Mouse (Mus musculus) kidney, embryonic 14.5 days (tissue): Measurements from ENCODE around the gene Prss35. TPM values are rescaled to one million over a fixed set of nuclear protein-coding genes. Genes with fewer than 3 reads are reported as not detected.

Source experiments
- ATAC-seq: fragments of 200-750 bp; cut with Nextera tagmentation; 2 replicates; pipeline ENCODE4 v1.8.0; 2017; ENCODE audit warnings: moderate number of reproducible peaks, mild to moderate bottlenecking, moderate TSS enrichment, moderate library complexity; ENCODE audit not compliant: low FRiP score, low TSS enrichment
- H3K27ac ChIP-seq: fragments of 300-500 bp; sonication (generic); 2 replicates; pipeline ENCODE4 v1.5.1; 2014; ENCODE audit warnings: low read depth, mild to moderate bottlenecking, low read length, moderate library complexity, mixed read lengths
- H3K27me3 ChIP-seq: fragments of 300-500 bp; sonication (generic); 2 replicates; pipeline ENCODE4 v1.6.1; 2014; ENCODE audit warnings: mild to moderate bottlenecking, low read length; ENCODE audit not compliant: control insufficient read depth, insufficient read depth
- H3K36me3 ChIP-seq: fragments of 300-500 bp; sonication (generic); 2 replicates; pipeline ENCODE4 v1.6.1; 2014; ENCODE audit warnings: low read length, mixed read lengths; ENCODE audit not compliant: control insufficient read depth, insufficient read depth
- H3K4me1 ChIP-seq: fragments of 300-500 bp; sonication (generic); 2 replicates; pipeline ENCODE4 v1.6.1; 2014; ENCODE audit warnings: low read length, mixed read lengths; ENCODE audit not compliant: control insufficient read depth, insufficient read depth
- H3K4me2 ChIP-seq: fragments of 300-500 bp; sonication (generic); replicated peaks from 2 replicates; pipeline ENCODE4 v1.6.1; 2014; ENCODE audit warnings: low read depth, mild to moderate bottlenecking, low read length
- H3K4me3 ChIP-seq: fragments of 300-500 bp; sonication (generic); 2 replicates; pipeline ENCODE4 v1.5.1; 2014; ENCODE audit warnings: mild to moderate bottlenecking, low read length
- H3K9ac ChIP-seq: fragments of 300-500 bp; sonication (generic); 2 replicates; pipeline ENCODE4 v1.6.1; 2014; ENCODE audit warnings: low read depth, mild to moderate bottlenecking, low read length, moderate library complexity
- H3K9me3 ChIP-seq: fragments of 300-500 bp; sonication (generic); 2 replicates; pipeline ENCODE4 v1.6.1; 2016; ENCODE audit warnings: low read length; ENCODE audit not compliant: control insufficient read depth
- WGBS: fragments of 180-500 bp; shearing (Covaris S2); extraction: QIAGEN DNeasy Blood & Tissue Kit; methylation state at CpG from one replicate; pipeline ENCODE4 v1.1.7; 2014; 5-methylcytosine and 5-hydroxymethylcytosine counted together
- polyA plus RNA-seq: library from polyadenylated mRNA; unstranded; fragments of >200 nt; fragmentation: Nextera tagmentation; extraction: Ambion mirVana; gene quantifications from 2 replicates; pipeline ENCODE4 v1.2.1, GENCODE M21; 2014

The Prss35 gene
- polyA plus RNA-seq, 1 experiment from 2014 or later, result 1.5 TPM

DNA sequence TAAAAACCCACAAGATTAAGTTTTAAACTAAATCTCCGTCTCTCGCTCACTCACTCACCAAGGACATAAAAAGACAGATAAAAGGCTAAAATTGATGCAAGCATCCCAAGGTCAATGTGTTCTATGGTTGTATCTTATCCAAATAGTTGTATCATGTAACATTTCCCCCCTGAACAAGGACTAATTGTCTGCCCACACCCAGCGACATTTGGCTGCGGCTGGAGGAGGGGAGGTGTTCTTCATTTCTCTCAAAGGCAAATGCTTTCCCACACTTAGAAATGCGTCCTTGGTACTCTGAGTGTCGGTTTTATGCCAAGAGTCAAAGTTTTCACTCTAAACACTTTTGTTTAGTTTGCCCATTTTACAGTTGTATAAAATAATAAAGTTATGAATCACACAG, 34.5 kb upstream of the Prss35 start:
- H3K4me3 ChIP-seq, result no peak overlapping the region
- H3K4me2 ChIP-seq, result no peak overlapping the region
- no peaks in the 10 kb centered on the region for H3K27me3 ChIP-seq
- no peak for ATAC-seq
- WGBS, result 56% methylated on average over 6 of the region's 6 CpGs
- H3K9ac ChIP-seq, result no peak overlapping the region
- no peaks in the 10 kb centered on the region for H3K4me1 ChIP-seq
- H3K36me3 ChIP-seq, result no peaks in the 10 kb centered on the region
- H3K27ac ChIP-seq, result no peak overlapping the region
- H3K9me3 ChIP-seq, result no peaks in the 10 kb centered on the region

DNA sequence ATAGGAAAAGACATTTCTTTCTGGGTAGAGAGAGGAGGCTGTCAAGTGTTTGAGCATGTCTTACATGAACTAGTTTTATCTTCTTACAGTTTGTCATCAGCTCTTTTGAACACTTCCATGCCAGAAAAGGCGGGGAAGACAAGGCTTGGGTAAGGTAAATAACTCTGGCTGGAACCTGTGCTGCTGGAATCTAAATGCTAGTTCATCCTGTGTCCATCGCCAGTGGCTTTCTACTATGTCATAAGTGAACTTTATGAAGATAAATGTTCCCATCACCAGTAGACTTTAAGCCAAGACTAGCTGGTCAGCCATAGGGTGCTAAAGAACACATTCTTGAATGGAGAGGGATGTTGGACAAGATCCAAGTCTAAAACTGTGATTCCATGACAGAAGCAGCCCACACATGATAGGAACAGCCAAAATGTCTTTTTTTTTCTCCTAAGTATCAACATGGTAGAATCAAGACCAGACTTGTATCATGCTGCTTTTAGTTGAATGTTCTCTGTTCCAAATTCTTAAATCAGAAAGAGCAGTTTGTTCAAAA, 33.3 kb upstream of the Prss35 start:
- Histone ChIP-seq H3K9ac (no peak overlapping the region), H3K36me3 (no peaks in the 10 kb centered on the region), H3K9me3 (no peaks in the 10 kb centered on the region), H3K4me1 (no peaks in the 10 kb centered on the region), H3K4me3 (no peak overlapping the region), H3K27ac (no peak overlapping the region), H3K4me2 (no peak overlapping the region), H3K27me3 (no peaks in the 10 kb centered on the region)
- ATAC-seq, result no peak
- 85% methylated on average over 2 of the region's 2 CpGs for WGBS

DNA sequence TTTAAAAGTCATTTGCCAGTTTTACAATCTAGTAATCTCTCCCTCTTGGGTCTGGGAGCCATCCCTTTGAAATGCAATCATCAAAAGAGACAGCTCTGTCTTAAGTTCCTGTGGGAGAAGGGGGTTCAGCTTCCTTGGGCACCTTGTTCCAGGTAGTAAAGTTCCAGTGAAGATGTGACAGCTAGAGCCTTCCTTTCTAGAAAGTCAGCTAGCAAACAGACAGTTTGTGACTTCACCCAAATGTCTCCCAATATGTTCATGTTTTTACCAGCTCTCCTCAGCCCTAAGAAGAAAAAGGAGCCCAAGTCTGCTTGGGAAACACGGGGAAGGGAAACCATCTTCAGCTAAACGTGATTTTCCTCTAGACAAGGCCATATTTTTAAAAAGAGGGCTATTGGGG, 30.8 kb upstream of the Prss35 start:
- Histone ChIP-seq H3K36me3 (no peaks in the 10 kb centered on the region), H3K27me3 (no peaks in the 10 kb centered on the region), H3K4me3 (no peak overlapping the region), H3K4me2 (no peak overlapping the region), H3K9me3 (no peaks in the 10 kb centered on the region), H3K4me1 (no peaks in the 10 kb centered on the region), H3K9ac (no peak overlapping the region), H3K27ac (no peak overlapping the region)
- no peak for ATAC-seq
- WGBS, result 51% methylated on average over 2 of the region's 2 CpGs

DNA sequence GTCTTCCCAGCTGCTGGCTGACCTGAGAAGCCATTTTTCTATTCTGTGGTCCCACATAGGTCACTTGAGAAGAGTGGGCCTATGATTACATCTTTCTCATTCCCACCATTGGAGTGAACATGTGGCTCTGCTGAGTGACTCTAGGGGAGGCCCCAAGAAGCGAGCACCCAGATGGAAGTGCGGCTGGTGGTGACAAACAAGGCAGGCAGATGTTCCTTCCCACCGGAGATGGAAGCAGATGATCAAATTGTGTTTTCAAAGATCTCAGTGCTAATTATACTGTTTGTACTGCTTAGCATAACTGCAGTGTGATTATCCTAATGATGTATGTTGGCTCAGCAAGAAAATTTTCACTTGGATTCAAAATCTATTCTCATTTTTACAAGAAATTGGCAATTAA, 29.4 kb upstream of the Prss35 start:
- H3K36me3 ChIP-seq, result no peaks in the 10 kb centered on the region
- no peaks in the 10 kb centered on the region for H3K27me3 ChIP-seq
- no peak overlapping the region for H3K4me3 ChIP-seq
- H3K4me1 ChIP-seq, result no peaks in the 10 kb centered on the region
- H3K27ac ChIP-seq, result no peak overlapping the region
- H3K9me3 ChIP-seq, result no peaks in the 10 kb centered on the region
- WGBS, result 86% methylated on average over 3 of the region's 3 CpGs
- ATAC-seq, result no peak
- H3K4me2 ChIP-seq, result no peak overlapping the region
- no peak overlapping the region for H3K9ac ChIP-seq

DNA sequence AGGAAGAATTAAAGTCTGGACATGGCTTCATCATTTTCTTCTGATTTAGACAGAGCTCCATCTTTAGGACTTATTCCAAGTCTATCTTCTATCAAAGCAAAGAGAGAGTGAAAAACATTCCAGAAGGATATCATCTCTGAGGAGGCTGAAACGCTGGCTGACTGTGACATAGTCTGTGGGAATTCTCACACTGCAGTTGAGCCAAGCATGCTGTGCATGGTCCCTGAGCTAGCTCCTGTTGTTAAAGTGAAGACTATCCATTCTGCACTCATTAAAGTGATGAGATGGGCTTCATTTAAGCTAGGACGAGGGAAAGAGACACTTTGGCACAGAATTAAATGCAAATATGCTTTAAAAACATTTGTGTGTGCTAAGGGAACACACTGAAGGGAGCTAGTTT, 26.9 kb upstream of the Prss35 start:
- Histone ChIP-seq H3K9me3 (no peaks in the 10 kb centered on the region), H3K9ac (no peak overlapping the region), H3K4me3 (no peak overlapping the region), H3K27ac (no peak overlapping the region), H3K36me3 (no peaks in the 10 kb centered on the region), H3K27me3 (no peaks in the 10 kb centered on the region), H3K4me1 (no peaks in the 10 kb centered on the region), H3K4me2 (no peak overlapping the region)
- WGBS, result 47% methylated on average over 2 of the region's 2 CpGs
- ATAC-seq, result no peak

DNA sequence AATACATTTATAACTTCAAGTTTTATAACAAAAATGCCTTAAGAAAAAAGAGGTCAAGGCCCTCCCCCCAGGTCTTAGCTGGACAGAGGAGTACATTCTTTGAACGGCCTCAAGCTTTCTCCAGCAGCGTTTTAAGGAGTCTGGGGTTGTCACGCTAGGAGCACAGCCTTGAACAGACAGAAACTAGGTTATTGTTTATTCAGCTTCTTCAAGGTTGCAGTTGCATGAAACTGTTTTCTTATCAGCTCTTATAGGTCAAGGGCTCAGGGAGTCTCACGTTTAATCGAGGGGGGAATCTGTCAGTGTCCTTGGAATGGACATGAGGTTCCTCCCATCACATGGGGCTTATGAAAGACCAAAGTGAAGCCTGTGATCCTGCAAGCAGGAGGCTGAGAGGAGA, 26.3 kb upstream of the Prss35 start:
- no peaks in the 10 kb centered on the region for H3K9me3 ChIP-seq
- H3K4me1 ChIP-seq, result no peaks in the 10 kb centered on the region
- H3K27ac ChIP-seq, result no peak overlapping the region
- no peak for ATAC-seq
- H3K36me3 ChIP-seq, result no peaks in the 10 kb centered on the region
- no peak overlapping the region for H3K9ac ChIP-seq
- no peak overlapping the region for H3K4me3 ChIP-seq
- H3K27me3 ChIP-seq, result no peaks in the 10 kb centered on the region
- no peak overlapping the region for H3K4me2 ChIP-seq
- 42% methylated on average over 5 of the region's 5 CpGs for WGBS

DNA sequence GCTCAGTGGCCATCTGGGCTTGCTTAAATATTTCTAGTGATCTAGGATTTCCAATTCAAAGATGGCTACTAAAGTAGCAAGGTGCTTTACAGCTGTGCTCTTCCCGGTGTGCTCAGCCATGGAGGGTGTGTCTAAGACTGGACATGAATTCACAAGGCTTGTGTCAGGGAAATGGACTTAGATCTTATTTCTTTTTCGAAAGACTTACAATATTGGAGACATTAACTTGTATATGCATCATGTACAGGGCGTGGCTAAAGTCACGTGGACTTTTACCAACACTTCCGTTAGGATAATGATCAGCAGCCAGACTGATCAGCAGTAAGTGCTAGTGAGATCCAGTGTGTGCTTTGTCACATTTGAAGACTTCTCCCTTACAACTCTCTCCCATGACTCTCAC, 23.2 kb upstream of the Prss35 start:
- Histone ChIP-seq H3K27me3 (no peaks in the 10 kb centered on the region), H3K4me3 (no peak overlapping the region), H3K4me2 (no peak overlapping the region), H3K9ac (no peak overlapping the region), H3K9me3 (no peaks in the 10 kb centered on the region), H3K36me3 (no peaks in the 10 kb centered on the region), H3K27ac (no peak overlapping the region), H3K4me1 (no peaks in the 10 kb centered on the region)
- WGBS, result 90% methylated on average over 5 of the region's 5 CpGs
- no peak for ATAC-seq

DNA sequence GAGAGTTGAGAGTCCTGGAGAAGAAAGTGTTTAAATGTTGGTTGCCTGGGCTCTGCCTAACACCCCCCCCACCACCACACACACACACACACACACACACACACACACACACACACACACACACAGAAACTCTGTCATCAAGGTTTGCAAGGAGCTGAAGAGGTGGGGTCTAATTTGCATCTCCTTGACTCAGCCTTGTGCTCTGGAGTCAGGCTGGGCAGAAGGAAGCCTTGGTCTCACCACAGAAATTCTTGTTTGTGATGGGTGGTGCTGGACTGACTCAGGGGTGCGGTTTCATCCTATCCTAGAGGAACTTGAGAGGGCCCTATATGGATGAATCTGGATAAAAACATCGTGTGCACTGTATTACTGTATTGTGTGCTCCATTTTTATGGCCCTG, 22.7 kb upstream of the Prss35 start:
- no peak overlapping the region for H3K4me2 ChIP-seq
- no peaks in the 10 kb centered on the region for H3K9me3 ChIP-seq
- no peak for ATAC-seq
- no peak overlapping the region for H3K4me3 ChIP-seq
- no peak overlapping the region for H3K27ac ChIP-seq
- H3K4me1 ChIP-seq, result no peaks in the 10 kb centered on the region
- H3K9ac ChIP-seq, result no peak overlapping the region
- no peaks in the 10 kb centered on the region for H3K27me3 ChIP-seq
- 82% methylated on average over 2 of the region's 2 CpGs for WGBS
- no peaks in the 10 kb centered on the region for H3K36me3 ChIP-seq

DNA sequence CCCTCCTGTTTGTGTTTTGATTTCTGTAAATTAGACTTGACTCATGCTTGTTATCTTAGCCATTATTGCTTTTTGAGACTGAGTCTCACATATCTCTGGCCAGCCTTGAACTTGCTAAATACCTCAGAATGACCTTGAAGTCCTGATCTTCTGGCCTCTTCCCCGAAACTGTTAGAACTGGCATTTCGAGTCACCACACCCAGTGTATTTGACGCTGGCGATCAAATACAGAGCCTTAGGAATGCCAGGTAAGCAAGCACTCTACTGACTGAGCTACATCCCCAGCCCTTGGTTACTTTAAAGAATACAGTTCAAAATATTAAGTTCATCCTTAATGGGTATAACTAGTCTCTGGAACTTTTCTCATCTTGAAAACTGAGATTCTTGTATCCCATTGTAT, 18.4 kb upstream of the Prss35 start:
- 88% methylated on average over 4 of the region's 4 CpGs for WGBS
- no peak for ATAC-seq
- Histone ChIP-seq H3K27me3 (no peaks in the 10 kb centered on the region), H3K4me2 (no peak overlapping the region), H3K4me3 (no peak overlapping the region), H3K27ac (no peak overlapping the region), H3K9ac (no peak overlapping the region), H3K4me1 (no peaks in the 10 kb centered on the region), H3K36me3 (no peaks in the 10 kb centered on the region), H3K9me3 (no peaks in the 10 kb centered on the region)
